Mouse (Mus musculus) liver, adult (tissue): ENCODE measurements around the gene Msl2.

Experiments
- GATA4 ChIP-seq: IDR thresholded peaks from 2 replicates; pipeline ENCODE4 v1.6.1; 2014; ENCODE audit warnings: mild to moderate bottlenecking, low read length; ENCODE audit not compliant: insufficient replicate concordance

Gene Msl2

DNA sequence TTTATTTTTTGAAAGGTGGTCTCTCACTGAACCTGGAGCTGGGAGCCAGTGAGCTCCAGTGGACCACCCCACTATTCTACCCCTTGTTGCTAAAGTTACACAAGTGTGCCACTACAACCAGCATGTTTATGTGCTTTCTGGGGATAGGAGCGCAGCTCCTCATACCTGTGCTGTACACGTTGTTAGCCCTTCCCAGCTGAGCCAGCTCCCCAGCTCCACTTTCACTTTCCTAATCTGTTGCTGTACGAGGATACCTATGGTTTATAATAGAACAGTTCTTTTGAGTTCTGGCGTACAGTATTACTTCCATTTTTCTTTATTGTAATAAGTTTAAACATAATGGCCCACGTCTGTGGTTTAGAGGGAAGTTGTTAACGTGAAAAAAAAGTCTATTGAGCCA lies 25.5 kb downstream of the Msl2 start:
- no peak for TF ChIP-seq GATA4

DNA sequence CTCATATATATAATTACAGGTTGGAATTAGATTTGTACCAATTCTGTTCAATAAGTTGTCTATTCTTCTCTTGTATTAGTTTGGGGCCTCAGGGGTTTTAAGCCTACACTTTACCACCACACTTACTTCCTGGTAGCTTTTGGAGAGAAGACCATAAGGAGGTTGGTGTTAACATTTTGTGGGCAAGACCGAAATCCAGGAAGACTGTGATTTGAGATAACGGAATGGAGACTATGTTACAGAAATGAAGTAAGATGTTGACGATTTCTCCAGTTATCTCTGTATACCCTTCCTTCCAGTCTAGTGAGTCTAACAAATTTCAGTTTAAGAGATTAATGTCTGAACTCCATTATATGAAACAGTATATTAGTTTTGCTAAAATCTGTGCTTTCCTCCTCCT lies 26.3 kb downstream of the Msl2 start:
- no peak for TF ChIP-seq GATA4

DNA sequence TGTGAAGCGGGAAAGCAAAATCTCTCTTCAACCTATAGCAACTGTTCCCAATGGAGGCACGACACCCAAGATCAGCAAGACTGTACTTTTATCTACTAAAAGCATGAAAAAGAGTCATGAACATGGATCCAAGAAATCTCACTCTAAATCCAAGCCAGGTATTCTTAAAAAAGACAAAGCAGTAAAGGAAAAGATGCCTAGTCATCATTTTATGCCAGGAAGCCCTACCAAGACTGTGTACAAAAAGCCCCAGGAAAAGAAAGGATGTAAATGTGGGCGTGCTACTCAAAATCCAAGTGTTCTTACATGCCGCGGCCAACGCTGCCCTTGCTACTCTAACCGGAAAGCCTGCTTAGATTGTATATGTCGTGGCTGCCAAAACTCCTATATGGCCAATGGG lies 27.6 kb downstream of the Msl2 start:
- no peak for TF ChIP-seq GATA4

DNA sequence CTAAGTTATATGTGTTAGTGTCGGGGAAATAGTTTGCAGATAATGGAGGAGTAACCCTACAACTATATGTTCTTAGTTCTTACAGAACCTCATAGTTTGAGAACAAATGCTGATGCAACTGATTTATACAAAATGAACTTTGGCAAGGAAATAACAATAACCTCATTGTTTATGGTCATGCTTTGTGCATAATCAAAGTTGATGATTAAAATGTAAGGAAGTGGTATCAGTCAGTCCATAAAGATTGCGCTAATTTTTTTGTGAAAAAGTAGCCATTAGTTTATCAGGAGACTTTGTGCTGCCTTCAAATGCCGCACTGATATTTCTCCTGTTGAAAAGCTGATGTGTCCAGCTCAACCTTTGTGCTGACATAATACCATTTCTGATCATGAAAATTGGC lies 28.4 kb downstream of the Msl2 start:
- no peak for TF ChIP-seq GATA4

DNA sequence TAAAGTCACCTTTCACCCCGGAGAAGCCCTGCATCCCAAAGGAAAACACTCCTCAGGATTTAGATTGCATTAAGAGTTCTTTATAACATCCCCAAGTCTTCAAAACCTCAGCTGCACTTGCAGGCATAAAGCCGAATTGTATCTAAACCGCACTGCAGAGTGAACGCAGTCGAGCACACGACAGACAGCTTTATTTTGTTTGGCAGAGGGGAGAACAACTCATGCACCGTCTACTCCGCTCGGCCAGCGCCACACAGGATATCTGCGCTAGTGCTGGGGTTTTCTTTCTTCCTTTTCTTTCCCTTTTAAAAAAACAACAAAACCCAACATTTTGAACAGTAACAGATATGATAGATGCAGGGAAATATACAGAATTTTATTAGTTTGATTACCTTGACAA lies 31.0 kb downstream of the Msl2 start:
- TF ChIP-seq GATA4: no peak

DNA sequence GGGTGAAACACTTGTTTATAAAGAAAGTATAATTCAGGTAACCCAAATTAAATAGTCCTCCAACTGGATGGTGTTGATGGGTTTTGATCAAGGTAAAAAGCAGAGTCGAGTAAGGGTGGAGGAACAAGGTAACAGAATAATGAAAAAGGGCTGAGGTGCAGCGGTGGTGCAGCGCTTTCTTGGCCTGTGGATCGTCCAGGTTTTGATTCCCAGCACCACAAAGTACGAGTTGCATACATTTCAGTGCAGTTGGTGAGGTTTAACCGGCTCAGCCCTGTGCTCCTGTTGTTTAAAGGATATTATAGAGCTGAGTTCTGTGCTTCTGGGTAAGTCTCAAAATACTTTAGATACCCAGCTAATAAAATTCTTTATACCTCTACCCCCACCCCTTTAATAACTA lies 31.8 kb downstream of the Msl2 start:
- TF ChIP-seq GATA4: no peak

DNA sequence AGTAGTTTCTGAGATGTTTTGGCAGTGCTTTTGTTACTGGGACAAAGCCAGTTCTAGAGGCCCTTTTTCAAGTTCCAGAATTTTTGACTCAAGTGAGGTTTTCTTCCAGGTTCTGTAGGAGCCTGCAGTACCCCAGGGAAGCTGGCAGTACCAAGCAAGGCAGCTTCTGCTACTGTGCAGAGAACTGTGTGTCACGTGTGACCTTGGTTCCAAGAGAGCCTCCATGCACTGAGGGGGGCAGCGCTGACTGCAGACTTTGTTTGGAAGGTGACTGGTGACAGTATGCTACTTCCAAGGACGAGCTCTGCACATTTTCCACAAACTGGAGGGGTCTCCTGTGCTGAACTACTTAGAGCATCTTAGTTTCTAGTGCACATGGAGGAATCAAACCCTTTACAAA lies 33.5 kb downstream of the Msl2 start:
- no peak for TF ChIP-seq GATA4

DNA sequence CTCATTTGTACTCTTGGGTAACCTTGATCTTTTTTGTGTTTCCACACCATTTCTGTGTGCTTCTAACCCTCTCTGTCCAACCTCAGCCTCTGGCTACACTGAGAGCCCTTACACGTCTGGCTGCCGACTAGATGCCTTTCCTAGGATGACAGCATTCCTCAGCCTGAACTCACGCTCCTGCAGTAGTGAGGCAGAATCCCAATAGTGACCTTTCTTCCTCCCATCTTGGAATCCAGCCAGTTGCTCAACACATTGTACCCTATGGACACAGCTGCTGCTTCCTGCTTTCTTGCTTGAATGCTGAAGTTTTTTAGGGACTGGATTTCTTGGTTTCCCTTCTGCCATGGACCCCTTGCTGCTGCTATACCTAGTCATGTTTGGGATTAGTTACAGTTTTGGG lies 36.1 kb downstream of the Msl2 start:
- no peak for TF ChIP-seq GATA4

DNA sequence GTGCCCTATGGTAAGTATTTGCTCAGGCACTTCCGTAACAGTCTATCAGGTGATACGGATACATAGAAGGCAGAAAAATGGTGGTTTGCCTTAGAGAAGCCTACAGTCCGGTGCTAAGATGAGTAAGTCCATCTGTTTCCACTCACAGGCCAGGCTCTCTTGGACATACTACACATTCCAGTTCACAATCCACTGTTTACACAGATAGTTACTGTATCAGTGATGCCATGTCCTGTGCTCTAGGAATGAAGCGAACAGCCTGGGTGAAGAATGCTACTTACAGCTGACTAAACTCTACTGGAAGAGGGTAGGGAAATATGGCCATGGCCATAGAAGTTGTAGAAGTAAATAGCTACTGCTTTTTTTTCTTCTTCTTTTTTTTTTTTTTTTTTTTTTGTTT lies 39.4 kb downstream of the Msl2 start:
- no peak for TF ChIP-seq GATA4

DNA sequence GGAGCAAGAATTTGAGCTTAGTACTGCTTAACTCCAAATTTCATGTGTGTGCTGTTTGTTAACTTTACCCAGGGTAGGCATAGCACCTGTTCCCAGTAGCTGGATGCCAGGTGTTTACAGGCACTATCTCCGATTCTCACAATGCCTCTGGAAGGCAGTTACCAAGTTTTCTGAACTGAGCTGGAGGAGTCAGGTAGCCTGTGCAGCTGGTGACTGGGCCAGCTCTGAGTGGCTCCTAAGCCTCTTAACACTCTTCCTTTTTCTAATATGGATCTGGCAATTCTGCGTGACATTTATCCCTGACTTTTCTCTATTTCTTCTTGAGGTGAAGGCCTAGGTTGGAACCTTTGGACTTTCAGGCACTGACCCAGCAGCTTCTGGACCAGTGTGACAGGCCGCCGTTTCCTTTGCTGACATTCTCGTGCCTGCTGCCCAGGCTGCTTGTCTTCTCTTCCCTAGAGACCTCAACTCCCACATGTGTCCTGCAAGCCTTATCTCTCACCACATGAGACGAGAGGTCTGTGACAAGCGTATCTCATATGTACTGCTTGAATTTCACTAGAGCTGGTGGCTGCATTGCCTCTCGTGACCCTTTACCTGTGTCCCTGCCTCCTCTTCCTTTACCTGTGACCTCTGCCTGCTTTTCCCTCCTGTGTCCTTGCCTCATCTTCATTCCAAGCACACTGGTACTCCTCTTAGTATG lies 40.4 kb downstream of the Msl2 start:
- TF ChIP-seq GATA4: no peak

DNA sequence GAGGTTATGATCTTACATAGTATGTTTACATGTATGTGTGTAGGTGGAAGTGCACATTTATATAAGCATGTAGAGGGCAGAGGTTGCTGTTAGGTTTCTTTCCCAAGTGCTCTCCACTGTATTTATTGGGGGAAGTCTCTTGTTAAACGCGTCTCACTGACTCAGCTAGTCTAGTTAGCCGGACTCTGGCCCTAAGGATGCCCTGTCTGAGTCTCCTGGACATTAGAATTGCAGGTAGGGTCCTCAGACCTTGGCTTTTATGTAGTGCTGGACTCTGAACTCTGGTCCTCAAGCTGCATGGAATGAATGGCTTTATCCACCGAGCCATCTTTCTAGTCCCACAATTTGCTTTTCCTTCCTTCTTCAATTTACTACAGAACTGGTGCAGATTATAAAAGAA lies 69.7 kb downstream of the Msl2 start:
- no peak for TF ChIP-seq GATA4

DNA sequence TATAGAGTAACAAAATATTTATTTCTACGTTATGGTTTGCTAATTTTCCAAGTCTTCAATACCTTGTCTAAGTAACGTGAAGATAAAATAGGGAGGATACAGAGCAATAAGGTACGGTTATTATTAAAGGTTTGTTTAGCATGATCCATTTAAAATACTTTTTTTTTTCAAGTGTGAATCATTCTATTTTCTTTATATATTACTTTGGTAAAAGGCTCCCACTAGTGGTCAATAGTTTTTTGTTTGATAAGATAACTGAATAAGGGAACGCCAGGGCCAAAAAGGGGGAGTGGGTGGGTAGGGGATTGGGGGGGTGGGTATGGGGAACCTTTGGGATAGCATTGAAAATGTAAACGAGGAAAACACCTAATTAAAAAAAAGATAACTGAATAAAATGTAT lies 79.0 kb downstream of the Msl2 start:
- TF ChIP-seq GATA4: no peak
